In the genomic region with DNA sequence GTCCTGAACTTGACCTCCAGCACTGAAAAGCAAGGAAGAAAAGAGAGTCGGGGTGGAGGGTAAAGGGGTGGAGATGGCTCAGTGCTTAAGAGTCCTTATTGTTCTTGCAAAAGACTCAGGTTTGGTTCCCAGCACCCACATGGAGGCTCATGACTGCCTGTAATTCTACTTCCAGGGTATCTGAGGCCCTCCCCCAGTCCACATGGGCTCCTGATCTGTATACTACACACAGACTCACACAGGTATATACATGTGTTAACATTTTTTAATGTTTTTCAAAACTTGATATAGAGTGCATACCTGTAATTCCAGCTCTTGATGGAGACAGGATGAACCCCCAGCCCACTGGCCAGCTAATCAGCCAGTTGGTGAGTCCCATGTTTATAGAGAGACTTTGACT, we compare ENCODE assay signal across 16 mouse cellular contexts.
"Had no signal": no experiment of that assay in that cellular context is flagged by ENCODE, and none has a peak within 500 bp of the region (broad histone marks: within the 10 kb centered on the region; RNA-seq: fewer than 3 reads in every experiment).

No protein-coding gene starts in this region.

- H3K27me3 ChIP-seq: neural tube, embryonic 13.5 days; neural tube, embryonic 15.5 days; stomach, embryonic 15.5 days had no signal

- H3K27ac ChIP-seq: neural tube, embryonic 13.5 days; neural tube, embryonic 15.5 days; stomach, embryonic 15.5 days; stomach, postnatal 0 days had no signal

- H3K9me3 ChIP-seq: neural tube, embryonic 13.5 days; neural tube, embryonic 15.5 days; stomach, embryonic 15.5 days had no signal

- H3K9ac ChIP-seq: neural tube, embryonic 13.5 days; neural tube, embryonic 15.5 days; stomach, embryonic 15.5 days had no signal

- H3K4me3 ChIP-seq: neural tube, embryonic 13.5 days; neural tube, embryonic 15.5 days; stomach, embryonic 15.5 days had no signal

- H3K36me3 ChIP-seq: stomach, embryonic 15.5 days had no signal

- H3K4me1 ChIP-seq: neural tube, embryonic 13.5 days; neural tube, embryonic 15.5 days; stomach, embryonic 15.5 days had no signal

- DNase-seq: retina, postnatal 1 day; right cerebral cortex, adult 18-20 months; right cerebral cortex, postnatal 14 days; right cerebral cortex, postnatal 25 days; right cerebral cortex, postnatal 4 days; spleen, adult 18-20 months; thymus, adult 18-20 months; thymus, adult 2 months; thymus, postnatal 14 days; thymus, postnatal 25 days; thymus, postnatal 36 days; thymus, postnatal 4 days had no signal

- H3K4me2 ChIP-seq: neural tube, embryonic 13.5 days; neural tube, embryonic 15.5 days; stomach, embryonic 15.5 days had no signal
